Mouse (Mus musculus): ENCODE results near the gene Dock2. TPM values are rescaled to one million over a fixed set of nuclear protein-coding genes. Genes with fewer than 3 reads are reported as not detected.

The Dock2 gene
- polyA plus RNA-seq, 1 experiment from 2014 or later = 1.1 TPM

GRCm38 (mm10) chr11:34290708-34291107, 493.0 kb downstream of the Dock2 start:
- no peak overlapping the region for H3K4me3 ChIP-seq
- H3K36me3 ChIP-seq = no peaks in the 10 kb centered on the region
- H3K27me3 ChIP-seq = peaks cover under 1% of the 10 kb centered on the region; the same call in 1 of the 2 replicates
- H3K4me2 ChIP-seq (replicated peaks) = no peak overlapping the region
- peaks cover 4% of the 10 kb centered on the region; the same call in 1 of the 2 replicates for H3K4me1 ChIP-seq
- 29% methylated on average over 2 of the region's 2 CpGs for WGBS
- no peak overlapping the region for H3K27ac ChIP-seq
- H3K9ac ChIP-seq = no peak overlapping the region
- no peak for ATAC-seq (ENCODE audit: low FRiP score)
- no peaks in the 10 kb centered on the region for H3K9me3 ChIP-seq (replicated peaks)

GRCm38 (mm10) chr11:34290265-34290664, 493.4 kb downstream of the Dock2 start:
- H3K27ac ChIP-seq = no peak overlapping the region
- no peak overlapping the region for H3K4me2 ChIP-seq (replicated peaks)
- H3K36me3 ChIP-seq = no peaks in the 10 kb centered on the region
- no peaks in the 10 kb centered on the region for H3K9me3 ChIP-seq (replicated peaks)
- WGBS = 42% methylated on average over 4 of the region's 4 CpGs
- H3K9ac ChIP-seq = no peak overlapping the region
- H3K4me3 ChIP-seq = no peak overlapping the region
- peaks cover 4% of the 10 kb centered on the region; the same call in 1 of the 2 replicates for H3K4me1 ChIP-seq
- H3K27me3 ChIP-seq = peaks cover 4% of the 10 kb centered on the region; the same call in 1 of the 2 replicates
- ATAC-seq (ENCODE audit: low FRiP score) = no peak

- Histone ChIP-seq H3K36me3 (no peaks in the 10 kb centered on the region), H3K4me3 (no peak overlapping the region), H3K27ac (no peak overlapping the region), H3K4me2 (replicated peaks) (no peak overlapping the region), H3K9ac (no peak overlapping the region; the same call in 1 of the 2 replicates), H3K4me1 (peaks cover 7% of the 10 kb centered on the region), H3K27me3 (peaks cover 20% of the 10 kb centered on the region), H3K9me3 (replicated peaks) (no peaks in the 10 kb centered on the region)
- ATAC-seq (ENCODE audit: low FRiP score) = 0 out of 2 replicates have a peak, but pooled peaks have one; percentile 60
- 18% methylated on average over 13 of the region's 13 CpGs for WGBS
Measured at GRCm38 (mm10) chr11:34284124-34284808, 499.4 kb downstream of the Dock2 start.

GRCm38 (mm10) chr11:34277047-34277445, 506.6 kb downstream of the Dock2 start:
- Histone ChIP-seq H3K4me2 (replicated peaks) (no peak overlapping the region), H3K36me3 (no peaks in the 10 kb centered on the region), H3K4me1 (peaks cover 7% of the 10 kb centered on the region; the same call in 1 of the 2 replicates), H3K4me3 (no peak overlapping the region), H3K27ac (no peak overlapping the region), H3K9ac (no peak overlapping the region), H3K27me3 (peaks cover 25% of the 10 kb centered on the region), H3K9me3 (replicated peaks) (no peaks in the 10 kb centered on the region)
- WGBS = 55% methylated on average over 3 of the region's 3 CpGs
- ATAC-seq (ENCODE audit: low FRiP score) = no peak

- no peak overlapping the region for H3K27ac ChIP-seq
- H3K9ac ChIP-seq = no peak overlapping the region
- peaks cover 25% of the 10 kb centered on the region for H3K27me3 ChIP-seq
- 33% methylated on average over 14 of the region's 14 CpGs for WGBS
- peak; percentile 78 for ATAC-seq (ENCODE audit: low FRiP score)
- no peak overlapping the region for H3K4me3 ChIP-seq
- H3K9me3 ChIP-seq (replicated peaks) = no peaks in the 10 kb centered on the region
- H3K4me1 ChIP-seq = peaks cover 7% of the 10 kb centered on the region; the same call in 1 of the 2 replicates
- peak overlapping the region; percentile 24 for H3K4me2 ChIP-seq (replicated peaks)
- H3K36me3 ChIP-seq = no peaks in the 10 kb centered on the region
Measured at GRCm38 (mm10) chr11:34276363-34277046, 507.2 kb downstream of the Dock2 start.

- Histone ChIP-seq H3K9me3 (replicated peaks) (no peaks in the 10 kb centered on the region), H3K4me1 (peaks cover 7% of the 10 kb centered on the region; the same call in 1 of the 2 replicates), H3K9ac (no peak overlapping the region), H3K27me3 (peaks cover 25% of the 10 kb centered on the region), H3K27ac (no peak overlapping the region), H3K4me3 (no peak overlapping the region), H3K36me3 (no peaks in the 10 kb centered on the region), H3K4me2 (replicated peaks) (no peak overlapping the region)
- ATAC-seq (ENCODE audit: low FRiP score) = no peak
- WGBS = 38% methylated on average over 2 of the region's 2 CpGs
Measured at GRCm38 (mm10) chr11:34275941-34276340, 507.8 kb downstream of the Dock2 start.

- Histone ChIP-seq H3K9me3 (replicated peaks) (no peaks in the 10 kb centered on the region), H3K27ac (no peak overlapping the region), H3K27me3 (peaks cover 10% of the 10 kb centered on the region; the same call in 1 of the 2 replicates), H3K9ac (no peak overlapping the region), H3K4me3 (no peak overlapping the region), H3K4me2 (replicated peaks) (no peak overlapping the region), H3K4me1 (peaks cover 7% of the 10 kb centered on the region; the same call in 1 of the 2 replicates), H3K36me3 (no peaks in the 10 kb centered on the region)
- no peak for ATAC-seq (ENCODE audit: low FRiP score)
- WGBS = 63% methylated on average over 10 of the region's 10 CpGs
Measured at GRCm38 (mm10) chr11:34272016-34272415, 511.7 kb downstream of the Dock2 start.

- no peak overlapping the region for H3K4me2 ChIP-seq (replicated peaks)
- no peaks in the 10 kb centered on the region for H3K36me3 ChIP-seq
- H3K27ac ChIP-seq = no peak overlapping the region
- WGBS = 58% methylated on average over 1 of the region's 1 CpGs
- no peak overlapping the region for H3K4me3 ChIP-seq
- no peak overlapping the region for H3K9ac ChIP-seq
- no peaks in the 10 kb centered on the region for H3K4me1 ChIP-seq
- H3K9me3 ChIP-seq (replicated peaks) = no peaks in the 10 kb centered on the region
- H3K27me3 ChIP-seq = no peaks in the 10 kb centered on the region
- no peak for ATAC-seq (ENCODE audit: low FRiP score)
Measured at GRCm38 (mm10) chr11:34264099-34264498, 519.6 kb downstream of the Dock2 start.

- no peaks in the 10 kb centered on the region for H3K9me3 ChIP-seq (replicated peaks)
- no peak overlapping the region for H3K9ac ChIP-seq
- ATAC-seq (ENCODE audit: low FRiP score) = no peak
- H3K4me1 ChIP-seq = no peaks in the 10 kb centered on the region
- no peak overlapping the region for H3K4me2 ChIP-seq (replicated peaks)
- H3K27me3 ChIP-seq = no peaks in the 10 kb centered on the region
- no peaks in the 10 kb centered on the region for H3K36me3 ChIP-seq
- 91% methylated on average over 12 of the region's 12 CpGs for WGBS
- H3K27ac ChIP-seq = no peak overlapping the region
- H3K4me3 ChIP-seq = no peak overlapping the region
Measured at GRCm38 (mm10) chr11:34258849-34259469, 524.7 kb downstream of the Dock2 start.

GRCm38 (mm10) chr11:34257548-34258189, 526.0 kb downstream of the Dock2 start:
- Histone ChIP-seq H3K4me2 (replicated peaks) (no peak overlapping the region), H3K4me1 (no peaks in the 10 kb centered on the region), H3K9me3 (replicated peaks) (no peaks in the 10 kb centered on the region), H3K4me3 (no peak overlapping the region), H3K27ac (no peak overlapping the region), H3K27me3 (0 out of 2 replicates have a peak, but pooled peaks cover 3% of the 10 kb centered on the region), H3K9ac (no peak overlapping the region), H3K36me3 (no peaks in the 10 kb centered on the region)
- ATAC-seq (ENCODE audit: low FRiP score) = no peak
- 78% methylated on average over 11 of the region's 11 CpGs for WGBS

GRCm38 (mm10) chr11:34242979-34243378, 540.7 kb downstream of the Dock2 start:
- Histone ChIP-seq H3K36me3 (no peaks in the 10 kb centered on the region), H3K4me2 (replicated peaks) (no peak overlapping the region), H3K9me3 (replicated peaks) (0 out of 2 replicates have a peak, but pooled peaks cover 7% of the 10 kb centered on the region), H3K27me3 (no peaks in the 10 kb centered on the region), H3K9ac (no peak overlapping the region), H3K4me3 (no peak overlapping the region), H3K4me1 (no peaks in the 10 kb centered on the region), H3K27ac (no peak overlapping the region)
- no peak for ATAC-seq (ENCODE audit: low FRiP score)
- WGBS = 51% methylated on average over 6 of the region's 6 CpGs

GRCm38 (mm10) chr11:34240252-34240651, 543.4 kb downstream of the Dock2 start:
- 98% methylated on average over 1 of the region's 1 CpGs for WGBS
- Histone ChIP-seq H3K36me3 (no peaks in the 10 kb centered on the region), H3K4me2 (replicated peaks) (no peak overlapping the region), H3K27ac (no peak overlapping the region), H3K4me1 (no peaks in the 10 kb centered on the region), H3K4me3 (no peak overlapping the region), H3K9ac (no peak overlapping the region), H3K9me3 (replicated peaks) (0 out of 2 replicates have a peak, but pooled peaks cover 7% of the 10 kb centered on the region), H3K27me3 (no peaks in the 10 kb centered on the region)
- no peak for ATAC-seq (ENCODE audit: low FRiP score)

All from hindbrain, embryonic 12.5 days (tissue).